In genomic region chr13:91374141-91374540, GRCm38 (mm10) we compare ENCODE assay signal across 9 mouse cellular contexts.
DNase-seq lines count a peak whose midpoint lies in the region; ATAC-seq lines count a peak whose summit lies in the region.
"Had no signal": no experiment of that assay in that cellular context is flagged by ENCODE, and none has a peak within 500 bp of the region (broad histone marks: within the 10 kb centered on the region; RNA-seq: fewer than 3 reads in every experiment).

No protein-coding gene starts in this region.

- 23% methylated on average over 3 of the region's 3 CpGs for WGBS in intestine, embryonic 15.5 days
- WGBS in intestine, embryonic 16.5 days: 30% methylated on average over 3 of the region's 3 CpGs
- WGBS in kidney, embryonic 16.5 days: 8% methylated on average over 3 of the region's 3 CpGs
- WGBS in midbrain, embryonic 16.5 days: 8% methylated on average over 3 of the region's 3 CpGs
- 54% methylated on average over 3 of the region's 3 CpGs for WGBS in liver, embryonic 12.5 days (ENCODE audit: insufficient replicate concordance)

- H3K4me2 ChIP-seq in intestine, embryonic 15.5 days (replicated peaks): no peak overlapping the region
- no peak overlapping the region for H3K4me2 ChIP-seq in intestine, embryonic 16.5 days (ENCODE audit: low read depth, low read length)
- peak overlapping the region; percentile 31; the same call in 1 of the 2 replicates for H3K4me2 ChIP-seq in kidney, embryonic 16.5 days (replicated peaks; ENCODE audit: low read depth, low read length)
- peak overlapping the region; percentile 27; the same call in 1 of the 2 replicates for H3K4me2 ChIP-seq in midbrain, embryonic 16.5 days (ENCODE audit: low read length)
- H3K4me2 ChIP-seq in liver, embryonic 12.5 days: no peak overlapping the region

- peaks cover 17% of the 10 kb centered on the region for H3K4me1 ChIP-seq in intestine, embryonic 15.5 days (replicated peaks)
- H3K4me1 ChIP-seq in intestine, embryonic 16.5 days (ENCODE audit: control insufficient read depth, insufficient read depth, low read length): peaks cover 21% of the 10 kb centered on the region
- H3K4me1 ChIP-seq in kidney, embryonic 16.5 days (ENCODE audit: insufficient read depth, low read length): peaks cover 48% of the 10 kb centered on the region
- H3K4me1 ChIP-seq in midbrain, embryonic 16.5 days (ENCODE audit: control insufficient read depth, insufficient read depth, low read length): peaks cover 34% of the 10 kb centered on the region
- H3K4me1 ChIP-seq in liver, embryonic 12.5 days: peaks cover 46% of the 10 kb centered on the region

- no peaks in the 10 kb centered on the region for H3K9me3 ChIP-seq in intestine, embryonic 15.5 days
- H3K9me3 ChIP-seq in intestine, embryonic 16.5 days (ENCODE audit: control insufficient read depth, low read length): no peaks in the 10 kb centered on the region
- H3K9me3 ChIP-seq in kidney, embryonic 16.5 days (ENCODE audit: low read length): no peaks in the 10 kb centered on the region
- no peaks in the 10 kb centered on the region for H3K9me3 ChIP-seq in midbrain, embryonic 16.5 days (replicated peaks; ENCODE audit: control insufficient read depth, low read length, poor library complexity, severe bottlenecking)
- no peaks in the 10 kb centered on the region for H3K9me3 ChIP-seq in liver, embryonic 12.5 days (replicated peaks)

- peak overlapping the region; percentile 34; the same call in 1 of the 2 replicates for H3K27ac ChIP-seq in intestine, embryonic 15.5 days
- no peak overlapping the region; the same call in 1 of the 2 replicates for H3K27ac ChIP-seq in intestine, embryonic 16.5 days (ENCODE audit: low read length)
- peak overlapping the region; percentile 86 for H3K27ac ChIP-seq in kidney, embryonic 16.5 days (ENCODE audit: low read length)
- H3K27ac ChIP-seq in midbrain, embryonic 16.5 days (ENCODE audit: low read length): peak overlapping the region; percentile 30
- no peak overlapping the region for H3K27ac ChIP-seq in liver, embryonic 12.5 days

- H3K9ac ChIP-seq in intestine, embryonic 15.5 days: no peak overlapping the region
- H3K9ac ChIP-seq in intestine, embryonic 16.5 days (ENCODE audit: low read depth, low read length): no peak overlapping the region
- H3K9ac ChIP-seq in kidney, embryonic 16.5 days (replicated peaks; ENCODE audit: low read length): no peak overlapping the region
- no peak overlapping the region for H3K9ac ChIP-seq in midbrain, embryonic 16.5 days (ENCODE audit: low read depth, low read length)
- no peak overlapping the region for H3K9ac ChIP-seq in liver, embryonic 12.5 days

- no peak overlapping the region for H3K4me3 ChIP-seq in intestine, embryonic 15.5 days (replicated peaks)
- H3K4me3 ChIP-seq in intestine, embryonic 16.5 days (ENCODE audit: low read length): no peak overlapping the region
- H3K4me3 ChIP-seq in kidney, embryonic 16.5 days (ENCODE audit: low read length): no peak overlapping the region
- H3K4me3 ChIP-seq in midbrain, embryonic 16.5 days (ENCODE audit: low read depth, low read length): no peak overlapping the region
- no peak overlapping the region for H3K4me3 ChIP-seq in liver, embryonic 12.5 days
- H3K4me3 ChIP-seq: megakaryocyte, embryonic 14.5 days had no signal

- DNase-seq in embryo, embryonic 10 days (ENCODE audit: low spot score): peak; percentile 68
- peak; percentile 15 to 44 for DNase-seq in gastrocnemius, postnatal 36 days
- no peak for DNase-seq in right cerebral cortex, postnatal 25 days

- no peaks in the 10 kb centered on the region for H3K27me3 ChIP-seq in intestine, embryonic 15.5 days (replicated peaks)
- no peaks in the 10 kb centered on the region for H3K27me3 ChIP-seq in intestine, embryonic 16.5 days (replicated peaks; ENCODE audit: control insufficient read depth, insufficient read depth, low read length)
- no peaks in the 10 kb centered on the region for H3K27me3 ChIP-seq in kidney, embryonic 16.5 days (ENCODE audit: insufficient read depth, low read length)
- H3K27me3 ChIP-seq in midbrain, embryonic 16.5 days (ENCODE audit: control insufficient read depth, insufficient read depth, low read depth, low read length): no peaks in the 10 kb centered on the region
- H3K27me3 ChIP-seq in liver, embryonic 12.5 days (replicated peaks): no peaks in the 10 kb centered on the region
- H3K27me3 ChIP-seq: megakaryocyte, embryonic 14.5 days had no signal

- no peaks in the 10 kb centered on the region for H3K36me3 ChIP-seq in intestine, embryonic 15.5 days
- no peaks in the 10 kb centered on the region for H3K36me3 ChIP-seq in intestine, embryonic 16.5 days (ENCODE audit: control insufficient read depth, insufficient read depth, low read length)
- no peaks in the 10 kb centered on the region for H3K36me3 ChIP-seq in kidney, embryonic 16.5 days (ENCODE audit: insufficient read depth, low read length)
- no peaks in the 10 kb centered on the region for H3K36me3 ChIP-seq in midbrain, embryonic 16.5 days (ENCODE audit: control insufficient read depth, insufficient read depth, low read length)
- H3K36me3 ChIP-seq in liver, embryonic 12.5 days: no peaks in the 10 kb centered on the region

- intact Hi-C loops in gastrocnemius, postnatal 36 days (cut with DNase I): loop anchor here (5.0 kb wide), 1 partner anchor 263 kb away; no protein-coding TSS in a partner anchor

- ATAC-seq in intestine, embryonic 15.5 days: no peak
- ATAC-seq in intestine, embryonic 16.5 days: no peak
- ATAC-seq in kidney, embryonic 16.5 days (ENCODE audit: low FRiP score, low TSS enrichment): peak; percentile 14; the same call in 1 of the 2 replicates
- ATAC-seq in midbrain, embryonic 16.5 days: no peak
- ATAC-seq in liver, embryonic 12.5 days: no peak

Comparison
In these comparisons a context has a peak if more than half of its experiments do, and no peak if none do; other contexts are left out.
1. H3K27ac ChIP-seq: peak in intestine, embryonic 15.5 days (single experiment), kidney, embryonic 16.5 days (single experiment) and midbrain, embryonic 16.5 days (single experiment); none in intestine, embryonic 16.5 days (single experiment) and liver, embryonic 12.5 days (single experiment).
2. H3K4me2 ChIP-seq: peak in kidney, embryonic 16.5 days (single experiment) and midbrain, embryonic 16.5 days (single experiment); none in intestine, embryonic 15.5 days (single experiment), intestine, embryonic 16.5 days (single experiment) and liver, embryonic 12.5 days (single experiment).